Mouse (Mus musculus) brain, embryonic 14.5 days (tissue): ENCODE data around the gene Rftn1.

Experiments used
- CTCF ChIP-seq: fragments of 200-500 bp; IDR thresholded peaks from 2 replicates; pipeline ENCODE4 v1.5.1; 2012; ENCODE audit warnings: inconsistent platforms, mild to moderate bottlenecking, moderate library complexity, borderline replicate concordance; ENCODE audit not compliant: insufficient read depth, insufficient read length; ENCODE audit errors: extremely low read depth
- POLR2A ChIP-seq: fragments of 200-500 bp; IDR thresholded peaks from 2 replicates; pipeline ENCODE4 v1.6.1; 2012; ENCODE audit warnings: mild to moderate bottlenecking, inconsistent platforms, borderline replicate concordance; ENCODE audit not compliant: poor library complexity, insufficient read depth, insufficient read length, severe bottlenecking; ENCODE audit errors: extremely low read depth

- TF ChIP-seq CTCF (no peak), POLR2A (no peak)
Observed at GRCm38 (mm10) chr17:50019819-50020210, 170.7 kb downstream of the Rftn1 start.
